21 mouse cellular contexts compared by ENCODE assay signal in genomic region chr5:13318728-13319429, GRCm38 (mm10).
DNase-seq lines count a peak whose midpoint lies in the region; ATAC-seq and TF ChIP-seq lines count a peak whose summit lies in the region.
"Had no signal": no experiment of that assay in that cellular context is flagged by ENCODE, and none has a peak within 500 bp of the region (broad histone marks: within the 10 kb centered on the region; RNA-seq: fewer than 3 reads in every experiment).

No protein-coding gene starts in this region.

- ATAC-seq in lung, embryonic 15.5 days (ENCODE audit: borderline replicate concordance, extremely low read depth, low FRiP score, low TSS enrichment) = peak; percentile 75
- ATAC-seq: forebrain, embryonic 15.5 days; inflammation-experienced regulatory T-cells, adult 6 months had no signal

- H3K36me3 ChIP-seq in lung, embryonic 15.5 days = no peaks in the 10 kb centered on the region
- H3K36me3 ChIP-seq: forebrain, embryonic 15.5 days; heart, embryonic 15.5 days; hindbrain, embryonic 12.5 days; limb, embryonic 15.5 days; neural tube, embryonic 15.5 days had no signal

- WGBS in lung, embryonic 15.5 days = 33% methylated on average over 5 of the region's 5 CpGs
- 44% methylated on average over 5 of the region's 5 CpGs for WGBS in lung, adult 2 months

- no peak for TF ChIP-seq CTCF in lung, adult 2 months (IDR thresholded peaks at IDR 0.05; ENCODE audit: insufficient read depth, low read length)

- no peak for DNase-seq in lung, adult 2 months
- DNase-seq in cerebellum, adult 11-12 months = peak; percentile 39
- DNase-seq in cerebellum, postnatal 36 days = peak; percentile 24 to 31
- no peak for DNase-seq in layer of hippocampus, adult 8-10 months (ENCODE audit: low spot score in 2 of 2)
- no peak for DNase-seq in layer of hippocampus, postnatal 14 days (ENCODE audit: low spot score in 2 of 2)
- DNase-seq in liver = no peak
- no peak for DNase-seq in urinary bladder, postnatal 36 days (ENCODE audit: low spot score in 2 of 2)
- DNase-seq: B cell, adult 2 months; kidney, adult 8-10 months; kidney, postnatal 25 days; lung, adult 18-20 months; midbrain, embryonic 14.5 days; thymus, postnatal 36 days had no signal

- TF ChIP-seq POLR2A in lung, adult 2 months (IDR thresholded peaks at IDR 0.05; ENCODE audit: borderline replicate concordance, extremely low read depth, low read depth, low read length) = no peak

- no peaks in the 10 kb centered on the region for H3K27me3 ChIP-seq in lung, embryonic 15.5 days
- H3K27me3 ChIP-seq: forebrain, embryonic 15.5 days; heart, embryonic 15.5 days; hindbrain, embryonic 12.5 days; limb, embryonic 15.5 days; neural tube, embryonic 15.5 days had no signal

- H3K9ac ChIP-seq in lung, embryonic 15.5 days = no peak overlapping the region
- H3K9ac ChIP-seq: forebrain, embryonic 15.5 days; heart, embryonic 15.5 days; hindbrain, embryonic 12.5 days; limb, embryonic 15.5 days; neural tube, embryonic 15.5 days had no signal

- H3K27ac ChIP-seq in lung, embryonic 15.5 days = peak overlapping the region; percentile 29; the same call in 1 of the 2 replicates
- H3K27ac ChIP-seq: forebrain, embryonic 15.5 days; heart, embryonic 15.5 days; hindbrain, embryonic 12.5 days; limb, embryonic 15.5 days; neural tube, embryonic 15.5 days had no signal

- H3K4me2 ChIP-seq in lung, embryonic 15.5 days = no peak overlapping the region
- H3K4me2 ChIP-seq: forebrain, embryonic 15.5 days; heart, embryonic 15.5 days; hindbrain, embryonic 12.5 days; limb, embryonic 15.5 days; neural tube, embryonic 15.5 days had no signal

- H3K4me3 ChIP-seq in lung, embryonic 15.5 days = no peak overlapping the region
- no peak overlapping the region for H3K4me3 ChIP-seq in lung, adult 2 months (replicated peaks; ENCODE audit: extremely low read depth, low read depth, low read length)
- H3K4me3 ChIP-seq: forebrain, embryonic 15.5 days; heart, embryonic 15.5 days; hindbrain, embryonic 12.5 days; limb, embryonic 15.5 days; myocyte; neural tube, embryonic 15.5 days had no signal

- H3K4me1 ChIP-seq in lung, embryonic 15.5 days = peaks cover 14% of the 10 kb centered on the region; the same call in 1 of the 2 replicates
- H3K4me1 ChIP-seq in lung, adult 2 months (ENCODE audit: control insufficient read depth, insufficient read depth, low read length) = no peaks in the 10 kb centered on the region
- H3K4me1 ChIP-seq: heart, embryonic 15.5 days; hindbrain, embryonic 12.5 days; limb, embryonic 15.5 days had no signal

- no peaks in the 10 kb centered on the region for H3K9me3 ChIP-seq in lung, embryonic 15.5 days
- H3K9me3 ChIP-seq: forebrain, embryonic 15.5 days; heart, embryonic 15.5 days; hindbrain, embryonic 12.5 days; limb, embryonic 15.5 days; neural tube, embryonic 15.5 days had no signal

Comparison
In these comparisons a context has a peak if more than half of its experiments do, and no peak if none do; other contexts are left out.
1. DNase-seq: peak in cerebellum, adult 11-12 months (single experiment) and cerebellum, postnatal 36 days (2 of 2); none in lung, adult 2 months (single experiment), layer of hippocampus, adult 8-10 months (0 of 2), layer of hippocampus, postnatal 14 days (0 of 2), liver (single experiment) and urinary bladder, postnatal 36 days (0 of 2).